Mouse (Mus musculus) limb, embryonic 14.5 days (tissue): ENCODE data around the gene Apol6. TPM values are rescaled to one million over a fixed set of nuclear protein-coding genes. Genes with fewer than 3 reads are reported as not detected.

Experiments used
- ATAC-seq: fragments of 200-750 bp; cut with Nextera tagmentation; 2 replicates; pipeline ENCODE4 v1.8.0; 2017; ENCODE audit warnings: low read depth, moderate number of reproducible peaks, moderate TSS enrichment; ENCODE audit not compliant: low FRiP score
- DNase-seq: peaks from one replicate; pipeline ENCODE4 v3.0.0-alpha.2; 2015; ENCODE audit warnings: low spot score
- H3K27ac ChIP-seq: fragments of 300-500 bp; sonication (generic); replicated peaks from 2 replicates; pipeline ENCODE4 v1.5.1; 2014; ENCODE audit warnings: low read depth, mild to moderate bottlenecking, low read length, moderate library complexity, mixed read lengths
- H3K27me3 ChIP-seq: fragments of 300-500 bp; sonication (generic); 2 replicates; pipeline ENCODE4 v1.6.1; 2014; ENCODE audit warnings: low read length, mixed read lengths; ENCODE audit not compliant: control insufficient read depth, insufficient read depth
- H3K36me3 ChIP-seq: fragments of 300-500 bp; sonication (generic); 2 replicates; pipeline ENCODE4 v1.6.1; 2014; ENCODE audit warnings: mild to moderate bottlenecking, low read length, moderate library complexity, mixed read lengths; ENCODE audit not compliant: control insufficient read depth, insufficient read depth
- H3K4me1 ChIP-seq: fragments of 300-500 bp; sonication (generic); 2 replicates; pipeline ENCODE4 v1.6.1; 2014; ENCODE audit warnings: antibody characterized with exemption, low read length, mixed read lengths; ENCODE audit not compliant: control insufficient read depth, insufficient read depth
- H3K4me2 ChIP-seq: fragments of 300-500 bp; sonication (generic); replicated peaks from 2 replicates; pipeline ENCODE4 v1.6.1; 2014; ENCODE audit warnings: low read depth, mild to moderate bottlenecking, low read length, moderate library complexity; ENCODE audit not compliant: severe bottlenecking
- H3K4me3 ChIP-seq: fragments of 300-500 bp; sonication (generic); replicated peaks from 2 replicates; pipeline ENCODE4 v1.5.1; 2014; ENCODE audit warnings: low read length
- H3K9ac ChIP-seq: fragments of 300-500 bp; sonication (generic); 2 replicates; pipeline ENCODE4 v1.6.1; 2014; ENCODE audit warnings: mild to moderate bottlenecking, low read depth, low read length, moderate library complexity; ENCODE audit not compliant: severe bottlenecking
- H3K9me3 ChIP-seq: fragments of 300-500 bp; sonication (generic); 2 replicates; pipeline ENCODE4 v1.6.1; 2016; ENCODE audit warnings: low read length; ENCODE audit not compliant: control insufficient read depth
- POLR2A ChIP-seq: fragments of 200-500 bp; IDR thresholded peaks from 2 replicates; pipeline ENCODE4 v1.8.0; 2012; ENCODE audit warnings: inconsistent platforms, mild to moderate bottlenecking, moderate library complexity, borderline replicate concordance; ENCODE audit not compliant: insufficient read depth, insufficient read length; ENCODE audit errors: extremely low read depth
- WGBS: fragments of 180-500 bp; shearing (Covaris S2); extraction: QIAGEN DNeasy Blood & Tissue Kit; methylation state at CpG from one replicate; pipeline ENCODE4 v1.1.7; 2014; 5-methylcytosine and 5-hydroxymethylcytosine counted together
- polyA plus RNA-seq, 2 experiments: library from polyadenylated mRNA; depleted of rRNA in 1 of 2; stranded (reverse) in 1 of 2; unstranded in 1 of 2; fragments of >200 nt; fragmentation: Nextera tagmentation in 1 of 2; extraction: Ambion mirVana in 1 of 2; gene quantifications; 2 replicates each; pipeline versions ENCODE4 v1.2.1 to v1.2.3; 2012 to 2014

Gene Apol6
- polyA plus RNA-seq, 2 experiments: 0.49 TPM; not detected in 1

DNA sequence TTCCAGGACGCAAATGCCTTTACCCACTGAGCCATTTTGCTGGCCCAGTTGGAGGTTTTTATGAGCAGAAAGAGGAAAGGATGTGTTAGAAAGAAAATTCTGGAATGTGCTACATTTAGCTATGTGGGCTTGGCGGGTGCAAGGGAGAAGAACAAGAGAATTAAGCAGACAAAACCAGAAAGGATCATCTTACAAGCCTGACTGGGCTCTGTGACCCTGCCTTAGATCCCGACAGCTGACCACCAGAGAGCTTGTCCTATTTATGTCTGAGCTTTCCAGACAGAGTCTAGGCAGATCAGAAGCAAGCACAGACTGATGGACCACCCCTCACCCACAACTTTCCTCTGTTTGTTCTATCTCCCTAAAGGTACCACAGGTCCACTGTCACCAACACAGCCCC, 13.3 kb upstream of the Apol6 start:
- H3K4me3 ChIP-seq: no peak overlapping the region
- H3K4me2 ChIP-seq: no peak overlapping the region
- no peak overlapping the region for H3K9ac ChIP-seq
- no peaks in the 10 kb centered on the region for H3K9me3 ChIP-seq
- no peaks in the 10 kb centered on the region for H3K36me3 ChIP-seq
- no peak for DNase-seq
- peaks cover 25% of the 10 kb centered on the region for H3K4me1 ChIP-seq
- no peak for TF ChIP-seq POLR2A
- no peak overlapping the region for H3K27ac ChIP-seq
- 31% methylated on average over 3 of the region's 3 CpGs for WGBS
- no peak for ATAC-seq
- H3K27me3 ChIP-seq: no peaks in the 10 kb centered on the region

DNA sequence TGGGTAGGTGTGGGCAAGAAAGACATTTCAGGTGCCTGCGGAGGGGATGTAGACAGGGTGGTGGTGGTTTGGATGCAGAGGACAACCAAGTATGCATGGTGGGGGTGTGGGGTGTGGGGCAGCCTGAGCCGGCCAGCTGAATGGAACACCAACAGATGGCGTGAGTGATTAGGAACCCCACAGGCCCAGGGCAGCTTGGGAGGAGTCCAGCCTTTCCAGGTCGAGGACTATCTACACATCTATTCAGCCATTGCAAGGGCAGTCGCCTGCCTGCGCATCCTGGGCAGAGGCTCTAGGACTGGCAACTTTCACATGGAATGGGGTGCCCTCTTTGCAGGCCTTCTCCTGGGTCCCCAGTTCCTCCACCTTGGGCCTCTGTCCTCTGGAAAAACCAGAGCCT, 10.0 kb upstream of the Apol6 start:
- Histone ChIP-seq H3K4me1 (peaks cover 48% of the 10 kb centered on the region), H3K27me3 (no peaks in the 10 kb centered on the region), H3K27ac (no peak overlapping the region), H3K9ac (no peak overlapping the region), H3K36me3 (no peaks in the 10 kb centered on the region), H3K9me3 (no peaks in the 10 kb centered on the region), H3K4me3 (no peak overlapping the region), H3K4me2 (no peak overlapping the region)
- no peak for TF ChIP-seq POLR2A
- ATAC-seq: no peak
- 72% methylated on average over 6 of the region's 6 CpGs for WGBS
- no peak for DNase-seq

DNA sequence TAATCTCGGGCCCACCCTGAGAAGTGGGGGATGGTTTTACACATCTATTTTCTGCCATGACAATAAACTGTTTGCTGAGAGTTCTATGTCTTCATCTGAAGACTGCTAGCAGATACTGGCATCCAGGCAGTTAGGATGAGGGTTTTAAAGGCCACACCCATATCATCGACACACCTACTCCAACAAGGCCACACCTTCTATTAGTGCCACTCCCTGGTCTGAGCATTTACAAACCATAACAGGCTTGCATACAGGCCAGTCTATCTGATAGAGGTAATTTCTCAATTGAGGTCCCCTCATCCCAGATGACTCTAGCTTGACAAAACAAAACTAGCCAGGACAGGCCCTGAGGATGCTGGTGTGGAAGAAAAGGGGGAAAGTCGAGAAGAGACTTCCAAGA, 8.9 kb upstream of the Apol6 start:
- H3K4me1 ChIP-seq: peaks cover 54% of the 10 kb centered on the region
- H3K27ac ChIP-seq: peak overlapping the region; percentile 96
- DNase-seq (no peak), ATAC-seq (no peak)
- no peak overlapping the region for H3K4me3 ChIP-seq
- H3K27me3 ChIP-seq: no peaks in the 10 kb centered on the region
- no peaks in the 10 kb centered on the region for H3K36me3 ChIP-seq
- TF ChIP-seq POLR2A: no peak
- no peak overlapping the region for H3K4me2 ChIP-seq
- H3K9me3 ChIP-seq: no peaks in the 10 kb centered on the region
- H3K9ac ChIP-seq: no peak overlapping the region
- 60% methylated on average over 3 of the region's 3 CpGs for WGBS

DNA sequence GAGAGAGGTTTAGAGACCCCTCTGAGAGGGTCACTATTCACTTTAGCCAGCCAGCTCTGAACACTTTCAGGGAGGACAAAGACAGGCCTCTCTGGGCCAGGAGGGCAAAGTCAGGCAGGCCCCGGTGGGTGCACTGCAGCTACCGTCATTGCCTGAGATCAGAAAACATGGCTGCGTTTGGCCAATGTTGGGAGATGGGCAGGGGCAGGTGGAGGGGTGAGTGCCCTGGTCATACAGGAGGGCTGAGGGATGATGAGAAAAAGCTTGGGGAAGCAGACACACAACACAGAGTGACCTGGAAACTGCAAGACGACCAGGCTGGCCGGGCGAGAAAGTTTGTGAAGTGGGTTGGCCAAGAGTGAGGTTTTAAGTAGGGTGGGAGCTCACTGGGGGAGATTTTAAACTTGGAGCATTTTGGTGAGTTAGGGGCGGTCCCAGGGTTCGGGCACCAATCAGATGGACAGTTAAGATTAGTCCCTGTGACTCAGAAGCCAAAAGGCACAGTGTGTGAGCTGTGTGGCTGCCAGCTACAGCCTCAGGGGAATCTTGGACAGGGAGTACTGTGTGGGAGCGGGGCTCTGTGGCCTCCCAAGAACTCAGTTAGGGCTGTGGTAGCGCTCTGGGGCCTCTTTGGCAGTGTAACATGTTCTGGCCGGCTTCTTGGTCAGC, 8.1 kb upstream of the Apol6 start:
- Histone ChIP-seq H3K4me2 (no peak overlapping the region), H3K27me3 (no peaks in the 10 kb centered on the region), H3K9me3 (no peaks in the 10 kb centered on the region), H3K4me3 (no peak overlapping the region), H3K27ac (peak overlapping the region; percentile 96), H3K9ac (no peak overlapping the region), H3K36me3 (no peaks in the 10 kb centered on the region), H3K4me1 (peaks cover 50% of the 10 kb centered on the region)
- WGBS: 50% methylated on average over 11 of the region's 11 CpGs
- peak; percentile 87 for DNase-seq
- no peak for TF ChIP-seq POLR2A
- ATAC-seq: peak; percentile 61

DNA sequence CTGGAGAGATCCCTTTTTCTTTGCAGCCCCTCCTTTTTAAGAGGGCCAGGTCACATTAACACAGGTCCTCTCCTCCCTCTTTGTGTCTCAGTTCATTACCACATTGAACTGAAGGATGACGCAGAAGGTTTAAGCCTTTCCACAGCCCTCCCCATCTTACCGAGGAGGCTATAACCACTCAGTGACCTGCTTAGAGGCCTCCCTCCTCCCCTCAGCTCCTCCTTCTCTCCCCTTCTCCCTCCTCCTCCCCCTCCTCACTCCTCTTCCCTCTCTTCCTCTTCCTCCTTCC, 7.6 kb upstream of the Apol6 start:
- Histone ChIP-seq H3K27ac (peak overlapping the region; percentile 96), H3K9ac (no peak overlapping the region), H3K9me3 (no peaks in the 10 kb centered on the region), H3K27me3 (no peaks in the 10 kb centered on the region), H3K4me3 (no peak overlapping the region), H3K36me3 (no peaks in the 10 kb centered on the region), H3K4me1 (peaks cover 48% of the 10 kb centered on the region), H3K4me2 (peak overlapping the region; percentile 28)
- 33% methylated on average over 2 of the region's 2 CpGs for WGBS
- TF ChIP-seq POLR2A: no peak
- no peak for DNase-seq
- peak; percentile 53 for ATAC-seq
